Mouse (Mus musculus) megakaryocyte, embryonic 14.5 days (primary cell): ENCODE measurements at regions not wholly inside any gene's neighbourhood (a gene's known extent, or its start where the extent isn't known, plus 50 kb on each side); places are given as distances from the start of the nearest gene placed in this dataset.

Experiments
- FLI1 ChIP-seq: IDR thresholded peaks from 2 replicates; pipeline ENCODE4 v1.6.1; 2012; ENCODE audit warnings: low read length, inconsistent platforms, mixed read lengths
- GATA1 ChIP-seq: IDR thresholded peaks from 3 replicates; pipeline ENCODE4 v1.6.1; 2012; ENCODE audit warnings: mixed read lengths, low read length, inconsistent platforms, borderline replicate concordance

GRCm38 (mm10) chr14:76836926-76837516 is 199.6 kb upstream of the Ccdc122 start:
- TF ChIP-seq GATA1: no peak
- no peak for TF ChIP-seq FLI1
